Mouse (Mus musculus): Measurements from ENCODE around the gene Cd28. TPM values are rescaled to one million over a fixed set of nuclear protein-coding genes. Genes with fewer than 3 reads are reported as not detected.

Cd28 gene
- polyA plus RNA-seq, 1 experiment = 0.91 TPM

DNA sequence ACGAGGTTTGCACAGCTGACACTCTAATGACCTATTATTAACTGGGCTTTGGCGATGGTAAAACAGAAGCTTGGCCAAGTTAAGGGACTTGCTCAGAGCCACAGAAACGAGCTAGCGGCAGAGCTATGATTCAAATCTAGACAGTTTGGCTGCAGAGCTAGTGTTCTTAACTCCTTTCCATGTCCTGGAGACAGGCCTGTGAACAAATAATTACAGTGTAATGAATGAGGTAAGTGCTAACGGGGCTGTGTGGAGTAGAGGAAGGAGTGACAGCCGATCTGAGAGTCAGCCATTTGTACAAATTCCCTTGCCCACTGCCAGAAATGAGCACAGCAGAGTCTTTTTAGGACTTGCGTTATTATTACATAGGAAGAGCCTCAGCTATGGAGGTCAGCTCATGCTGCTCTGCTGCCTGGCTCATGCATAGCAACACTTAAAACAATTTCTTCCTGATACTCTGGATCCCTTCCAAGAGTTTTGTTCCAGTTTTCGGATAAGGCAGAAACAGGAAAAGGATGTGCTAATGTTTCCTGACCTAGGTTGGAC, 876 bp upstream of the Cd28 start:
- H3K4me3 ChIP-seq (replicated peaks) = no peak overlapping the region
- TF ChIP-seq GATA1 (IDR thresholded peaks at IDR 0.05; ENCODE audit: borderline replicate concordance, low read length) = no peak
- TF ChIP-seq FLI1 (IDR thresholded peaks at IDR 0.05; ENCODE audit: low read length) = no peak
- peaks cover 4% of the 10 kb centered on the region for H3K27me3 ChIP-seq (replicated peaks)
- no peaks in the 10 kb centered on the region for H3K4me1 ChIP-seq
- H3K36me3 ChIP-seq (replicated peaks; ENCODE audit: low read length) = no peaks in the 10 kb centered on the region
- peaks cover 5% of the 10 kb centered on the region for H3K9me3 ChIP-seq

DNA sequence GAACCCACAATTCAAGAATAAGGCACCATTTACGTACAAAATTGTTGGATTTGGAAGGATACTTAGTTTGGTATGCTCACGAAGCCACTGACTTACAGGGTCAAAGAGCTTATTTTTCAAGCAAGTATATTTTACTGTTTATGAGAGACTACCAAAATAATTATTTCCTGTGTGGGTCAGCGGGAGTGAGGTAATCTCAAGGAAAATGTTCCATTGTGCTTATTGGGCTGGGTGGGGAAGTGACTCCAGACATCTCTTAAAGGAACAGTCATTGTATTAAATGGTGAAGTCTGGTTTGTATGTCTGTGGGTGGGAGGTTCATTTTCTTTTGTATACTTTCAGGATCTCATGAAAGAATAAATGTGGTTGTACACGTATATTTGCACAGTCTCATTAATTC, 2.0 kb downstream of the Cd28 start:
- peaks cover 7% of the 10 kb centered on the region for H3K9me3 ChIP-seq
- H3K27me3 ChIP-seq (replicated peaks) = peaks cover 4% of the 10 kb centered on the region
- TF ChIP-seq GATA1 (IDR thresholded peaks at IDR 0.05; ENCODE audit: borderline replicate concordance, low read length) (no peak), FLI1 (IDR thresholded peaks at IDR 0.05; ENCODE audit: low read length) (no peak)
- H3K4me3 ChIP-seq (replicated peaks) = no peak overlapping the region
- H3K4me1 ChIP-seq = no peaks in the 10 kb centered on the region
- no peaks in the 10 kb centered on the region for H3K36me3 ChIP-seq (replicated peaks; ENCODE audit: low read length)

DNA sequence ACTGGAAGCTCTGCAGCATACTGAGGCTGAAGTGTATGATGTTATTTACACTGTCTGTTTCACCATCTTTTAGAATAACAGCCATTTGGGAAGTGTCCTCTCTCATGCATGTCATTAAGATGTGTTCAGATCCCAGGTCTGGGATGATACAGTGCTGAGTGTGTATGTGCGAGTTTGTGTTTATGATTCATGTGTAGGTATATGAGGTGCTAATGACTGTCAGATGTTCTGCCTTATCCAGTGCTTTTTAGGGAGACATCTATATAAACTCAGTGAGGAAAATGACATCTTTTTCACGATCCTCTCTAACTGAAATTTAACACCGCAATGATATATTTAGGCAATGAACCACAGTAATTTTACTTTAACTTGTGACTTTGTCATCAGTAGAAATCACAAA, 7.0 kb downstream of the Cd28 start:
- Histone ChIP-seq H3K27me3 (replicated peaks) (no peaks in the 10 kb centered on the region), H3K36me3 (replicated peaks; ENCODE audit: low read length) (no peaks in the 10 kb centered on the region), H3K9me3 (peaks cover 7% of the 10 kb centered on the region), H3K4me1 (no peaks in the 10 kb centered on the region), H3K4me3 (replicated peaks) (no peak overlapping the region)
- TF ChIP-seq FLI1 (IDR thresholded peaks at IDR 0.05; ENCODE audit: low read length) (no peak), GATA1 (IDR thresholded peaks at IDR 0.05; ENCODE audit: borderline replicate concordance, low read length) (no peak)

- no peak overlapping the region for H3K4me3 ChIP-seq (replicated peaks)
- no peak for TF ChIP-seq FLI1 (IDR thresholded peaks at IDR 0.05; ENCODE audit: low read length)
- no peak for TF ChIP-seq GATA1 (IDR thresholded peaks at IDR 0.05; ENCODE audit: borderline replicate concordance, low read length)
- no peaks in the 10 kb centered on the region; the same call in 1 of the 2 replicates for H3K4me1 ChIP-seq
- peaks cover 5% of the 10 kb centered on the region for H3K27me3 ChIP-seq (replicated peaks)
- peaks cover 10% of the 10 kb centered on the region for H3K9me3 ChIP-seq
- no peaks in the 10 kb centered on the region for H3K36me3 ChIP-seq (replicated peaks; ENCODE audit: low read length)
These were observed 15.3 kb downstream of the Cd28 start for GRCm38 (mm10) chr1:60731940-60732339.

DNA sequence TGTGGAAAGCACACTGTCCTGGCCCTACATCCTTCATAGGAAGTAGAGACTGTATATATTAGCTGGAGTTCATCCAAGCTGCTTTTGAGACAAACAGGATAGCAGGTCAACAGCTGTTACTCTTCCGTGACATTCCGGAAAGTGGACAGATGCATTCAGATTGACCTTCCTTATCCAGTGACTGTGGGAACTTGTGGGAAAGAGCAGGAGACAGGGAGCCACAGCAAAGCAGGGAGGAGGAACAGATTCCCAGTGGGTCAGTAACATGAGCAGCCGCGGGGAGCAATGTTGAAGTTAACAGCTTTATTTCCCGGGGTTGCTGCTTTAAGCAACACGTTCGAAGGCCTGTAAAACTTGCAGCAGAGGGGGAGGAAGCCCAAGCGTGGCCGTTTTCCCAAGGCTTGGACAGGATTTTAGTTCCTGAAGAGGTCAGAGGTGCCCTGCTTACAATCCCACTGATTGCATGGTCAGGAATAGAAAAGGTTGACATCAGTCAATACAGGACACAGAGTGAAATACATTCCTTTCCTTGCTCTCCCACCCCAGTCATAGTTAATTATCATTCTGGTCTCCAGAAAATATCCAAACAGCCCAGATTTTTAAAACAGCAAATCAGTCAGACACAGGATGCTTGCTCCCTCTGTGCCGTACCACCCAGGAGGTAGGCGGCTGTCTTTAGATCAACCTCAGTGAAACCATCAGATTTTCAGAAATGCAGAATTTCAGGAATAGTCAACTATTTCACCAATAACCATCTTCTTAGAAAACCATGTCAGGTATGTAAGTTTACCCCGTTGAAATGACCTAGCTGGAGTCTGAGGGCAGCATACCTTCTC, 18.7 kb downstream of the Cd28 start:
- no peaks in the 10 kb centered on the region; the same call in 1 of the 2 replicates for H3K4me1 ChIP-seq
- H3K27me3 ChIP-seq (replicated peaks) = peaks cover 10% of the 10 kb centered on the region
- H3K4me3 ChIP-seq (replicated peaks) = no peak overlapping the region
- peaks cover 10% of the 10 kb centered on the region for H3K9me3 ChIP-seq
- no peaks in the 10 kb centered on the region for H3K36me3 ChIP-seq (replicated peaks; ENCODE audit: low read length)
- TF ChIP-seq FLI1 (IDR thresholded peaks at IDR 0.05; ENCODE audit: low read length) (no peak), GATA1 (IDR thresholded peaks at IDR 0.05; ENCODE audit: borderline replicate concordance, low read length) (no peak)

DNA sequence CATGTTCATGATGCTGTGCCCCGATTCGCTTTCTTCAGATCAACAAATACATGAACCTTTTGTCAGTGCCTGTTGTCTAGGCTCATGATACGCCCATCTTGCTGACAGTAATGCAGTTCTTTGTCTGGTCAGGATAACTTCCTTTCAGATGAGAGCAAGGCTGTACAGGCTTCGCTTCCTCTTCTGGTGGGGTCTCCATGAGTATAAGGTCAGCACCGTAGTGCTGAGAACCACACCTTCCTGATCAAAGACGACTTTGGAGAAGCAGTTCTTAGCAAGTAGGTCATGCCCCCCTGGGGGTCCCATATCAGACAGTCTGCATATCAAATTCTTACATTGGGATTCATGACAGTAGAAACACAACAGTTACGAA, 19.3 kb downstream of the Cd28 start:
- Histone ChIP-seq H3K36me3 (replicated peaks; ENCODE audit: low read length) (no peaks in the 10 kb centered on the region), H3K4me1 (no peaks in the 10 kb centered on the region; the same call in 1 of the 2 replicates), H3K4me3 (replicated peaks) (no peak overlapping the region), H3K9me3 (peaks cover 10% of the 10 kb centered on the region), H3K27me3 (replicated peaks) (peaks cover 10% of the 10 kb centered on the region)
- no peak for TF ChIP-seq FLI1 (IDR thresholded peaks at IDR 0.05; ENCODE audit: low read length)

- no peaks in the 10 kb centered on the region for H3K9me3 ChIP-seq
- no peak for TF ChIP-seq GATA1 (IDR thresholded peaks at IDR 0.05; ENCODE audit: borderline replicate concordance, low read length)
- TF ChIP-seq FLI1 (IDR thresholded peaks at IDR 0.05; ENCODE audit: low read length) = no peak
- H3K27me3 ChIP-seq (replicated peaks) = peaks cover 3% of the 10 kb centered on the region
These were observed 27.7 kb downstream of the Cd28 start for GRCm38 (mm10) chr1:60744266-60744665.

DNA sequence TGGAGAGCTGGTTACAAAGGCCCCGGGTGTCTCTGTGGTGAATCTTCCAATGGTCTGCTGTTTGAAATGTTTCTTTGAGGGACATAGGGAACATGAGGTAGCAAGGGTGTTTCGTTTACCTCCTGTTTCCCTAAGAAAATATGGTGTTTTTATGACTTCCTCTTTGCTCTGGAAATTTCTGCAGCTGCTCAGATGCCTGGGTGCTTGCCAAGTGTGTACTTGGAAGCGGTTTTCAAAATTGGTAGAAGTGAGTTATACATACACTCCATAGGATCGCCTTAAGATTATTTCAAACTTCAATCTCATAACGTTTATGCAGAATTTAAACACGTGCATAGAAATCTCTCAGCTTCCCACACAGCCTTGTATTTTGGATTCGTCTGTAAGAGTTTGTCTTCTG, 29.1 kb downstream of the Cd28 start:
- no peak for TF ChIP-seq FLI1 (IDR thresholded peaks at IDR 0.05; ENCODE audit: low read length)
- no peaks in the 10 kb centered on the region for H3K9me3 ChIP-seq
- no peak overlapping the region for H3K4me3 ChIP-seq (replicated peaks)
- peaks cover 8% of the 10 kb centered on the region for H3K36me3 ChIP-seq (replicated peaks; ENCODE audit: low read length)
- peaks cover 3% of the 10 kb centered on the region for H3K27me3 ChIP-seq (replicated peaks)
- peaks cover 14% of the 10 kb centered on the region for H3K4me1 ChIP-seq

More at GRCm38 (mm10) chr1:60744266-60744665, 27.7 kb downstream of the Cd28 start:
- H3K4me1 ChIP-seq = peaks cover 14% of the 10 kb centered on the region
- H3K4me3 ChIP-seq (replicated peaks) = no peak overlapping the region
- no peaks in the 10 kb centered on the region for H3K36me3 ChIP-seq (replicated peaks; ENCODE audit: low read length)

- Histone ChIP-seq H3K4me1 (peaks cover 14% of the 10 kb centered on the region), H3K27me3 (replicated peaks) (peaks cover 3% of the 10 kb centered on the region), H3K4me3 (replicated peaks) (peak overlapping the region; percentile 83), H3K9me3 (no peaks in the 10 kb centered on the region), H3K36me3 (replicated peaks; ENCODE audit: low read length) (peaks cover 12% of the 10 kb centered on the region)
- TF ChIP-seq FLI1 (IDR thresholded peaks at IDR 0.05; ENCODE audit: low read length) (no peak), GATA1 (IDR thresholded peaks at IDR 0.05; ENCODE audit: borderline replicate concordance, low read length) (no peak)
These were observed 29.6 kb downstream of the Cd28 start for GRCm38 (mm10) chr1:60746153-60746552.

- H3K9me3 ChIP-seq = no peaks in the 10 kb centered on the region
- peaks cover 17% of the 10 kb centered on the region for H3K4me1 ChIP-seq
- peaks cover 15% of the 10 kb centered on the region for H3K36me3 ChIP-seq (replicated peaks; ENCODE audit: low read length)
- H3K4me3 ChIP-seq (replicated peaks) = peak overlapping the region; percentile 81
- H3K27me3 ChIP-seq (replicated peaks) = peaks cover 3% of the 10 kb centered on the region
- TF ChIP-seq GATA1 (IDR thresholded peaks at IDR 0.05; ENCODE audit: borderline replicate concordance, low read length) = no peak
- TF ChIP-seq FLI1 (IDR thresholded peaks at IDR 0.05; ENCODE audit: low read length) = no peak
These were observed 30.3 kb downstream of the Cd28 start for GRCm38 (mm10) chr1:60746856-60747255.

All from megakaryocyte, embryonic 14.5 days (primary cell).